Mouse (Mus musculus): ENCODE results near the gene Hsdl2. TPM values are rescaled to one million over a fixed set of nuclear protein-coding genes. Genes with fewer than 3 reads are reported as not detected.
"Not testable (repeated sequence)": the region's sequence is repeated elsewhere in the genome, so short reads cannot be mapped to it uniquely, and the experiment has no call there.

Gene Hsdl2
- total RNA-seq, 2 experiments from 2014 or later: 21.8 to 22.7 TPM

DNA sequence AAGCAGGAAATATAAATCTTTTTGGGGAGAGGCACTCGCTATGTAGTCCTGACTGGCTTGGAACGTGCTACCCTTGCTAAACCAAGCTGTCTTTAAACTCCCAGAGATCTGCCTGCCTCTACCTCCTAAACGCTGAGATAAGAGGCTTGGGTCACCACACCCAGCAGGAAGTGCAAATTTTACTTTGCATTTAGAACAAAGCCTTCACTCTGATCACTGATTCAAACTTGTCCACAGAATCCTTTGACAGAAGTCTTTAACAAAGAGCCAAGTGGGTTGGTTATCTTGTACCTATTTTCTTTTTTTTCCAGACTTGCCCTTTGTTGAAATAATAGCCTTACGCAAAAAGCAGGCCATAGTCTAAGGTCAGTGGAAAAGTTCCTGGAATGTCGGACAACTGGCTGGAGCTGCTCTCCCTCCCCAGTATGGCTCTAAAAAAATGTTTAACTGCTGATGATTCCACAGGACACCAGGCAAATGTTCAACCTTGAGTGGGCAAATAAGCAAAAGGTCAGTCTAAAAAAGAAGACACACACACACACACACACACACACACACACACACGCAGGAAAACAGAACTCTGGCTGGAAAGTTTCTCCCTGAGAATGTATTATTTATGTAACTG, 23.2 kb upstream of the Hsdl2 start:
- intact Hi-C loops (cut with DNase I): no loop called here
- no peak for DNase-seq (ENCODE audit: extremely low spot score in 1 of 2, low spot score in 2 of 2)

DNA sequence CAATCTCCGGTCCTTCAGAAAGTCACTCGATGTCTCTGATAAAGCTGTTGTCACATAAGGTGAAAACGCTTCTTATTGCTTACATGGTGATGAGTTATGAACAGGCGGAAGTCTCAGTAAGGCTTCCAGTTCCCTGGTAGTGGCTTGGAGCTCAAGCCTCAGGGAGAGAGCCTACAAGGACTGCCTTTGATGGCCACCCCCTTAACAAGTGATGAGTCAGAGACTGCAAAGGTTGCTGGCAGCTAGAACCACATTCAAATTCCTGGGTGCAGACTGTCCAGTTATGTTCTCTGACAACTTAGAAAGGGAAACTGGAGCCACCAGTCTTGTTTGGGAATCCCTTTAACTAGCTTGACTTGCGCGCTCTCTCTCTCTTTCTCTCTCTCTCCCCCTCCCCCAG, 21.2 kb upstream of the Hsdl2 start:
- DNase-seq (ENCODE audit: extremely low spot score in 1 of 2, low spot score in 2 of 2): no peak
- intact Hi-C loops (cut with DNase I): no loop called here

DNA sequence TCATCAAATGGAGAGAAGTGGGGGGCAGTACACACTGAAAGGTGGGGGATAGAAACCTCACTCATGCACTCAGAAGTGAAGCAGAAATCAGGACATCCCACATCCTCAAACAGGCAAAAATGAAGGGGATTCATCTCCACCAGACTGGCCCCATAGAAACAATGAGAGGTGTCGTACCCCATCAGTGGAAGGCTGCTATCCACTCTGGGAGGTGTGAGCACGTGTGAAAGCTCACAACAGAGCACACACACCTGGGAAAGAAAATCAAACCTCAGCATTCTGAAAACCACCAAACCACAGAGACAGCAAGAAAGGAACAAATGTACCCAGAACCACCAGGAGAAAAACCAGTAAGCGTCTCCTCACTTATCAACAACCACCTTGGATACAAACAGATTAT, 17.2 kb upstream of the Hsdl2 start:
- intact Hi-C loops (cut with DNase I): no loop called here
- DNase-seq (ENCODE audit: extremely low spot score in 1 of 2, low spot score in 2 of 2): no peak

DNA sequence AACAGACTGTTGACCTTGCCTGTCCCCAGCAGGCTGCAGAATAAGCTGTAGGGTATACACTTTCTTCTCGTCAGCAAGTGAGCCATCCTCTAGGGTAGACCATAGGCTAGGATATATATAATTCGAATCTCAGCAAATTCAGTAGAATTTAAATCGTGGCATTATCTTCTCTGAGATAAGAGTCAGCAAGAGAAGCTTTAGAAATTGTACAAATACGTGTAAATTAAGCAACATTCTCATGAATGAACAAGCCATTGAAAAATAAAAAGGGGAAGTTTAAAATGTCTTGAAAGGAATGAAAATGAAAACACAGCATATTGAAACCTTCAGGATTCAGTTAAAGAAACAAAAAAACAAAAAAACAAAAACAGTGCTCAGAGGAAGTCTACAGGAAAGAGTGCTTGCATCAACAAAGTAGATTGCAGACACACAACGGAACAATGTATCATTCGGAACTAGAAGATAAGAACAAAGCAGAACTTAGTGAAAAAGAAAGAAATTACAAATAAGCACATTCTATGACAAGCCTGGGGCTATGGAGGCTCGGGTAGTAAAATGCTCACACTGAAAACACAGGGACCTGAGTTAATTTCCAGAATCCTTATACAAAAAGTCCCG, 15.7 kb upstream of the Hsdl2 start:
- intact Hi-C loops (cut with DNase I): loop anchor here (5.0 kb wide), 1 partner anchor 183 kb away; no protein-coding TSS in a partner anchor
- DNase-seq (ENCODE audit: extremely low spot score in 1 of 2, low spot score in 2 of 2): no peak

DNA sequence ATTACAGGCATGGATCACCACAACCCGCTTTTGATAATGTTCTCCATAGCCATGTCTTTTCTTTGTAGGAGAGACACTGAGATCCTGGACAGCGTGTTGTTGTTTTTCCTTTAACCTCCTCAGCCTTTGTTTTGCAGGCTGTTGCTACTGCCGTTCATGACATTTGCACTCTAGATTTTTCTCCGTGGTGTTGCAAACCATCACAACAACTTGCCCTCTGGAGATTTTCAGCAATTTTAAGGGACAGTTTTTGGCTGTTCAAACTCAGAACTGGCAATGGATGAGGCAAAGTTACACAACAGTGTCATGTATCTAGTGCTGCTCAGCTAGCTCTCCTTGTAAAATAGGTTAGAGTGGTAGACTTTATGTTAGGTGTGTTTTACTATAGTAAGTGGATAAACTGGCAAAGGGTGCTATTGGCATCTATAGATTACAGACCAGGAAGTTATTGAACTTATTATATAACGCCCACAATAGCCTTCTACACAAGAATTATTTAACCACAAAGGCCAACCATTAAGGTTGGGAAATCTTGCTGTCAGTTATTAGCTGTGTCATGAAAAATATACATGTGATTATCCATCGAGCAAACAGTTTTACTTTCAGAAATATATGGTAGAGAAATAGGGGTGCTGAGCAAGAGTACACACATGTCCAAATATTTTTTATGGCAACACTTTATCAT, 13.6 kb upstream of the Hsdl2 start:
- DNase-seq (ENCODE audit: extremely low spot score in 1 of 2, low spot score in 2 of 2): no peak
- intact Hi-C loops (cut with DNase I): loop anchor here (5.0 kb wide), 1 partner anchor 185 kb away; no protein-coding TSS in a partner anchor

DNA sequence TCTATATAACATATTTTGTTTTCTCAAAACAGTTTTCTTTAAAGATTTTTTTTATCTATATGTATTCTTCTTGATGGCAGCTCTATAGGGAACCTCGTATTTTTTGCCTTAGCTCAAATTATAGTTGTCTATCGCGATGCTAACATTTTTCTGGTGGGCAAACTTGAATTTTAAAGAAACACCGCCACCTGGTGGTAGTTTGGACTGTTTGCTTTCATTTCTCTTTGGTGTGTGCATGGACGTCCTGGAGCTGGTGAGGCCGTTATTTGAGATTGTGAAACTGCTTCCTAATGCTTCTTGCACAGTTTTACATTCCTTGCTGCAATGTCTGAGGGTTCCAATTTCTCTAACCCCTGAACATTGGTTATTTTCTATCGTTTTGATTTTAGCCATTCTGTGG, 11.8 kb upstream of the Hsdl2 start:
- intact Hi-C loops (cut with DNase I): loop anchor here (5.0 kb wide), 1 partner anchor 187 kb away; no protein-coding TSS in a partner anchor
- DNase-seq (ENCODE audit: extremely low spot score in 1 of 2, low spot score in 2 of 2): peak; percentile 65 to 85

DNA sequence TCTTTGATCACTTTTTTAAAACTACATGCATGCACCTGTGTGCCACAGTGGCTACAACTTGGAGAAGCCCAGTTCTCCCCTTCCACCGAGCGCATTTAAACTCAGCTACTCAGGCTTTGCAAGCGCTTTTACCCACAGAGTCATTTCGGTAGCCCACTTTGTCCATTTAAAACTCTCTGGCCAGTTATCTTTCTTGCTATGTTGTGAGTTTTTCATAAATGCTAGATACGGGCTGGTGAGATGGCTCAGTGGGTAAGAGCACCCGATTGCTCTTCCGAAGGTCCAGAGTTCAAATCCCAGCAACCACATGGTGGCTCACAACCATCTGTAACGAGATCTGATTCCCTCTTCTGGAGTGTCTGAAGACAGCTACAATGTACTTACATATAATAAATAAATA, 10.8 kb upstream of the Hsdl2 start:
- intact Hi-C loops (cut with DNase I): loop anchor here (2.0 to 5.0 kb wide), 2 partner anchors 210 to 473 kb away; no protein-coding TSS in a partner anchor
- not testable (repeated sequence) for DNase-seq (ENCODE audit: extremely low spot score in 1 of 2, low spot score in 2 of 2)

DNA sequence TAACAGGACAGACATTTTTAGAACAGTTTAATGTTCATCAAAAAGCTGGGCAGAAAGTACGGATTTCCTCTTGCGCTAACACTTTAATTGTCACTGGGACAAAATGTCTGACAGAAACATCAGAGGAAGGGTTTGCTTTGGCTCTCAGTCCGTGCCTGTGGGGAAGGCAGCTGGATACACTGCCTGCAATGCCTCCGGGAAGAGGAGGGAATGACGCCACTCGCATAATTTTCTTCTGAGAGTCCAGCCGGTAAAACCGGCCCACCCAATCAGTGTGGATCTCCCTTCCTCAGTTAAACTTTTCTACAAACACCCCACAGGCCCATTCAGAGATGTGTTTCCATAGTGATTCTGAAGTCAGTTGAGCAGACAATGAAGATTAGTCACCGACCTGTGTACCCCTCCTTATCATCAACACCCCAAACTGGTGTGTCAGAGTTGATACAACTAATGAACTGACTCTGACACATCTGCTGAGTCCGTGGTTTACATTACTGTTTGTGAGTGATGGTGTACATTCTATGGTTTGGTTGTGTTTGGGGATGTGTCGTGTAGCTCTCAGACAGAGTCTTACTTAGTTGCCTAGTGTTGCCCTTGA, 8.7 kb upstream of the Hsdl2 start:
- no peak for DNase-seq (ENCODE audit: extremely low spot score in 1 of 2, low spot score in 2 of 2)
- intact Hi-C loops (cut with DNase I): loop anchor here (5.0 kb wide), 1 partner anchor 475 kb away; no protein-coding TSS in a partner anchor

DNA sequence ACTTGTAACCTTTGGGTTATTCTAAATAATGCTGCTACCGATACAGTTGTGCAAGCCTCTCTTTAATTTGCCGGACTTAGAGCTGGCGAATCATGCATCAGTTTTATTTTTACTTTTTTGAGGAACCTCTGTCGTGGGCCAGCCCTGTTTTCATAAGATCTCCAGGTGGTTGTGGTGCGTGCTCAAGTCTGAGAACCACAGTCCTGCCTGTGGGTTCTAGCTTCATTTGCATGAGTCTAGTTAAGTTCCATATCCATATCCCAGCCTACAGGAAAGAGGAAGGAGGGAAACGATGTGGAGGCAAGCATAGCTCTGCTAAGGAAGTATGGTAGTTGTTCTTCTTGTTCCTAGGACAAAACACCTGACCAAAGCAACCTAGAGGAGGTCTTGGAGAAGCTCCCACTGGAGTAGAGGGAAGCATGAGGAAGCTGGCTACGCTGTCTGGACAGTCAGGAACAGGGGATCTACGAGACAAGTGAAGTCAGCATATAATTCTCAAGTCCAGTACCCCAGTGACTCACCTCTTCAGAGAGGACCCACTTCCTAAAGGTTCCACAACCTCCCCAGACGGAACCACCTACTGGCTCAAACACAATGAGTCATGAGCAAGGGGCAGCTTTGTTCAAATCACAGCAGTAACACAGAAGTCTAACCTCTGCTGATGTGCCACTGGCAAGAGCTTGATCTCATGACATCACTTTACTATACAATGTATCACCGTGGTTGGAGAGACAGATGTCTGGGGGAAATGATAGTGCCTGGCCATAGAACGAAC, 6.0 kb upstream of the Hsdl2 start:
- no peak for DNase-seq (ENCODE audit: extremely low spot score in 1 of 2, low spot score in 2 of 2)
- intact Hi-C loops (cut with DNase I): no loop called here

DNA sequence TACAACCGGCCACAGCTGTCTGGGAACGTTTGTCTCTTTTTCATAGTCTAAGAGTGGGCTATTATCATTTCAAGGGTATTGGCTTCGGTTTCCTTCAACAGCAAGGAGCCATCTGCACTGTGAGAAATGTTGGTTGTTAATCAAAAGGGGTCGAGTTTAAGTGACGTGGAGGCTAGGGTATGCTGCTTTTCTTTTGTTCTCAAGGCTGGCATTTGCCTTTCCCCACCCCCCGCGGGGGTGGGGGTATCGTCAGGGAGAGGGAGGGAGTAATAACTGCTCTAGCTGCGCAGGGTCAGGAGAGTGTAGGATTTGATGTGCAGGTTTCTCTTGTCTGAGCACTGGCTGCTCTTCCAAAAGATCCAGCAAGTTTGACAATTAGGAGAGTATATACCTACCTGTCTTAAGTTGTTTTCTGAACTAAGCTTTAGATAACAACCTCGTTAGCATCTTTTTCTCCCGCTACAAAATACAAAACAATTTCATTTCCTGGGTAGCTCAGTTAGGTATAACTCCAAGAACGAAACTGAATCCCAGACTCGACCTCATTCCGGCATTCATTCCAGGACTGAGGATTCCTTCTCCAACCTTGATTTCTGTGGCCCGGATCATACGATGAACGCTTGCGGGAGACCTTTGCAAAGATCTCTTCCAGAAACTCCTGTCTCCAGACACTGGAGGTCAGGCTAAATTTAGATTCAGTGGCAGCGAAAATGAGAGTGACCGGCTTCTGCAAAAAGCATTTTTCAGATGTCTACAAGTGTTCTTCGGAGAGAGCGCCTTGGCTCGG, 675 bp upstream of the Hsdl2 start:
- DNase-seq (ENCODE audit: extremely low spot score in 1 of 2, low spot score in 2 of 2): peak in 1 of 2 experiments; percentile 46
- intact Hi-C loops (cut with DNase I): no loop called here

DNA sequence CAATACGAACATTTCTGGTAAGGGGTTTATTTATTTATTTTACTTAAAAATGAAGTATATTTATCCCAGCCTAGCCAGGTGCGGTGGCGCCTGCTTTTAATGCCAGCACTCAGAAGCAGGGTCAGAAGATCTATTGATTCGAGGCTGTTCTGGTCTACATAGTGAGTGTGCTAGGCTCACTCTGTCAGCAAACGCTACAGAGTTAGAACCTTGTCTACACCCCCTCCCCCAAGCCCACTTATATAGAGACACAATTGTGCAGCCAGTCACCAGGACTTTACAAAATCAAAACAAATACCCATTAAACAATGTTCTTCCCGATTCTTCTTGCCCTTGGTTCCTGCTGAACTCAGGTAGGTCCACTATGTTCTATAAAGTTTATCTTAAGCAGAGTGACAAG, 823 bp downstream of the Hsdl2 start:
- intact Hi-C loops (cut with DNase I): no loop called here
- DNase-seq (ENCODE audit: extremely low spot score in 1 of 2, low spot score in 2 of 2): no peak

DNA sequence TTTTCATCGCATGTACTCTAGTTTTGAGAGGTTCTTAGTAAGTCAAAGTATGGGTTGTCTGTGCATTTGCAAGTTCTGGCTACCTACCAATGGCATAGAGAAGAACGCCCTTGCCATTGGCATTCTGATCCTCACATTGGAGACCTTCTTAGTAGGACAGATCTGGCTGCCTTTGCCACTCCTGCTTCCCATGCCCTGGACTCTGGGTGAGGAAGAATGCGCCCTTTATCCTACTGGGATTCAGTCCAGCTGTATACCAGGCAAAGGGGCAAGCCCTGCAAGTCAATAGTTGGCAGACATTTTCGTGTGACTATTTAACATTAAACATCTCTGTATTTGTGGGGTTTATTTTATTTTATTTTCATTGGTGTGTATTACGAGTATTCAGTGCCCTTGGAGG, 3.7 kb downstream of the Hsdl2 start:
- intact Hi-C loops (cut with DNase I): no loop called here
- peak in 1 of 2 experiments; percentile 27 for DNase-seq (ENCODE audit: extremely low spot score in 1 of 2, low spot score in 2 of 2)

DNA sequence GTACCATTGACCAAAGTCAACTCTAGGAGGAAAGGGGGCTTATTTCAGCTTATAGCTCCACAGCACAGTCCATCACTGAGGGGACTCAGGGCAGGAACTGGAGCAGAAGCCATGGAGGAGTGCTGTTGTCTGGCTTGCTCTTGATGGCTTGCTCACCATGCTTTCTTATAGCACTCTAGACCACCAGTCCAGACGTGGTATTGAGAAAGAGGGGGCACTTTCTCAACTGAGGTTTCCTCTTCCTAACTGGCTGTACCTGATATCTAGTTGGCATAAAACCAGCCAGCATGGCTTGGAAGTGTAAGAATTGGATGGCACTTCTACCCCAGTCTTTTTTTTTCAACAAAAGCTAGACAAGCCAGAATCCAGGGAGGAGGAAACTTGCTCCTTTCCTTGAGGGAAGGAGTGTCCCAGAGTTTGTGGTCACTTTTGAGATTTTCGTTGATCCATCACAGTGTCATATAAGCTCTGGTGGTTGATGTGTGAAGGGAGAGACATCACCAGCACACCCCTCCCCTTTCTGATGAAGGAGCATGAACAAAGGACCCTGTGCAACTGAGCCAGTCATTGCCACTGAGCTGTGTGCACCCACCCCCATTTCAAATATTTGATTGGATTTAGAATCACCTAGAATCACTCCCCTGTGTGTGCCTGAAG, 6.0 kb downstream of the Hsdl2 start:
- intact Hi-C loops (cut with DNase I): no loop called here
- DNase-seq (ENCODE audit: extremely low spot score in 1 of 2, low spot score in 2 of 2): no peak

DNA sequence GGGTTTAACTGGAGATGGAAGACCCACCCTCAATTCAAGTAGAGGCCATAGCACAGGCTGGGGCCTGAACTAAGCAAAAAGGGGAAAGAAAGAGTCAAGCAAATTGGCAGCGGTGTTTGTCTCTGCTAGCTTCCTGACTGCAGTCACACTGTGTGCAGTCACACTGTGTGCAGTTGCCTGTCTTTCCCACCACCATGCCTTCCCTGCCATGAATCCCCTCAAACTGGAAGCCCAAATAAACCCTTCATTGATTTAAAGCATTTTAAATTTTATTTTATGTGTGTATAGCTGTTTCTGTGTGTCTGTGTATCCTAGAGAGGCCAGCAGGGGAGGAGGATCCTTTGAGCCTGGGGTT, 6.5 kb downstream of the Hsdl2 start:
- intact Hi-C loops (cut with DNase I): no loop called here
- DNase-seq (ENCODE audit: extremely low spot score in 1 of 2, low spot score in 2 of 2): no peak

DNA sequence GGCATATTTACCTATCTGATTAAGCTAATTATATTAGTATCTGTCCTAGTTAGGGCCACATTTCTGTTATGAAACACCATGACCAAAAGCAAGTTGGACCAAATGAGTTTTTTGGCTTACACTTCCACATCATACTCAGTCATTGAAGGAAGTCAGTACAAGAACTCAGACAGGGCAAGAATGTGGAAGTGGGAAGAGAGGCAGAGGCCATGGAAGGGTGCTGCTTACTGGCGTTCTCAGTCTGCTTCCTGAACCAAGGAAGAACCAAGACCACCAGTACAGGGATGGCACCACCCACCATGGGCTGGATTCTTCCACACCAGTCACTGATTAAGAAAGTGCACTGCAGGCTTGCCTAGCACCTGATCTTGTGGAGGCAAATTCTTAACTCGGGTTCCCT, 13.3 kb downstream of the Hsdl2 start:
- intact Hi-C loops (cut with DNase I): no loop called here
- no peak for DNase-seq (ENCODE audit: extremely low spot score in 1 of 2, low spot score in 2 of 2)

DNA sequence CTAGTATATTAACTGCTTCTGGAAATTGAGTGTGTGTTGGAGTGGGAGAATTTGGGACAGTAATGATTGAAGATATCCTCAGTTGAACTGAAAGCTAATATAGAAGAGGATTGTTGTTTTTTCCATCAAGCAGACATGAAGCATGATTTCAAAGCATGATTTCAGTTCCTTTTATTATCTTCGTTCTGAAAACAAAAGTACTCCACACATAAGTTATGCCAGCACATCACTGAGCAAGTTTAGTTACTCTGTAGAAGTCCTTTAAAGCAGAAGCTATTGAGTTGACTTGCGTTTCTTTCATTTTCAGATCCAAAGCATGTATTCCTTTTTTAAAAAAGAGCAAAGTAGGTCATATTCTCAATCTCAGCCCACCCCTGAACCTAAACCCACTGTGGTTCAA, 15.2 kb downstream of the Hsdl2 start:
- no peak for DNase-seq (ENCODE audit: extremely low spot score in 1 of 2, low spot score in 2 of 2)
- intact Hi-C loops (cut with DNase I): no loop called here

DNA sequence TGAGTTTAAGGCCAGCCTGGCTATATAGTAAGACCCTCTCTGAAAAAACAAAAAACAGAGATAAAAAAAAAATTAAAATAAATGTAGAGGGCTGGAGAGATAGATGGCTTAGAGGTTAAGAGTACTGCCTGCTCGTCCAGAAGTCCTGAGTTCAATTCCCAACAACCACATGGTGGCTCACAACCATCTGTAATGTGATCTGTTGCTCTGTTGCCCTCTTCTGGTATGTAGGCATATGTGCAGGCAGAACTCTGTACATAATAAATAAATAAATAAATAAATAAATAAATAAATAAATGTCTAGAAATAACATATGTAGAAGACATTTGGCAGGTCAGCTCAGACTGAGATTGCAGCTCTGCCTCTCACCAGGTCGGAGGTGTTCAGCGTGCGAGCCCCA, 21.3 kb downstream of the Hsdl2 start:
- intact Hi-C loops (cut with DNase I): no loop called here

DNA sequence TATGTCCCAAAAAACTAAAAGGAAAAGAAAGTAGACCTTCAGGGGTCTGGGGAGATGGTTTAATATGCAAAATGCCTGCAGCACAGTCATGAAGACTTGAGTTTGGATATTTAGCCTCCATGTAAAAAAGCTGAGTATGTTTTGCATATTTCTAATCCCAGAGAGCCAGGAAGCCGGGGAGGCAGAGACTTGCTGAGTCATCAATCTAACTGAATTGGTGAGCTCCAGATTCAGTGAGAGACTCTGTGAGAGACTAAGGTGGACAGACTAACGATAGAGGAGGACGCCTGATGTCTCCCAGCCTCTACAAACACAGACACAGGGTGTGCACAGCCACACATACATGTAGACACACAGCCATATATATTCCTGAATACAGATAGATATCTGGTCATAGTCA, 23.5 kb downstream of the Hsdl2 start:
- no peak for DNase-seq (ENCODE audit: extremely low spot score in 1 of 2, low spot score in 2 of 2)
- intact Hi-C loops (cut with DNase I): no loop called here

More for the DNA sequence above, 21.3 kb downstream of the Hsdl2 start:
- no peak for DNase-seq (ENCODE audit: extremely low spot score in 1 of 2, low spot score in 2 of 2)

Measured in left cerebral cortex, postnatal 10 days (tissue).